Mouse (Mus musculus) midbrain, postnatal 0 days (tissue): ENCODE measurements around the gene Rtn4rl2. TPM values are rescaled to one million over a fixed set of nuclear protein-coding genes. Genes with fewer than 3 reads are reported as not detected.

Source experiments
- ATAC-seq: fragments of 200-750 bp; cut with Nextera tagmentation; 2 replicates; pipeline ENCODE4 v1.8.0; 2017; ENCODE audit warnings: moderate number of reproducible peaks, mild to moderate bottlenecking, moderate TSS enrichment, moderate library complexity; ENCODE audit not compliant: low FRiP score
- DNase-seq: peaks from one replicate; pipeline ENCODE4 v3.0.0-alpha.2; 2015; ENCODE audit warnings: low spot score
- H3K27ac ChIP-seq: fragments of 300-500 bp; sonication (generic); 2 replicates; pipeline ENCODE4 v1.5.1; 2014; ENCODE audit warnings: low read depth, mild to moderate bottlenecking, low read length, mixed read lengths
- H3K27me3 ChIP-seq: fragments of 300-500 bp; sonication (generic); 2 replicates; pipeline ENCODE4 v1.6.1; 2014; ENCODE audit warnings: low read length, control low read depth, mixed read lengths; ENCODE audit not compliant: insufficient read depth
- H3K36me3 ChIP-seq: fragments of 300-500 bp; sonication (generic); 2 replicates; pipeline ENCODE4 v1.6.1; 2014; ENCODE audit warnings: low read length, control low read depth, mixed read lengths; ENCODE audit not compliant: insufficient read depth
- H3K4me1 ChIP-seq: fragments of 300-500 bp; sonication (generic); 2 replicates; pipeline ENCODE4 v1.6.1; 2014; ENCODE audit warnings: mild to moderate bottlenecking, control low read depth, antibody characterized with exemption, low read length, mixed read lengths; ENCODE audit not compliant: insufficient read depth
- H3K4me2 ChIP-seq: fragments of 300-500 bp; sonication (generic); 2 replicates; pipeline ENCODE4 v1.6.1; 2014; ENCODE audit warnings: low read depth, mild to moderate bottlenecking, low read length, mixed read lengths; ENCODE audit not compliant: poor library complexity, severe bottlenecking
- H3K4me3 ChIP-seq: fragments of 300-500 bp; sonication (generic); 2 replicates; pipeline ENCODE4 v1.5.1; 2014; ENCODE audit warnings: low read depth, mild to moderate bottlenecking, low read length, moderate library complexity
- H3K9ac ChIP-seq: fragments of 300-500 bp; sonication (generic); replicated peaks from 2 replicates; pipeline ENCODE4 v1.6.1; 2014; ENCODE audit warnings: mild to moderate bottlenecking, low read length, moderate library complexity, mixed read lengths; ENCODE audit not compliant: poor library complexity, severe bottlenecking
- H3K9me3 ChIP-seq: fragments of 300-500 bp; sonication (generic); 2 replicates; pipeline ENCODE4 v1.6.1; 2016; ENCODE audit warnings: low read length, control low read depth
- CTCF ChIP-seq: IDR thresholded peaks from 2 replicates; pipeline ENCODE4 v1.5.1; 2016; ENCODE audit warnings: antibody characterized with exemption, mild to moderate bottlenecking
- WGBS: fragments of 180-500 bp; shearing (Covaris S2); extraction: QIAGEN DNeasy Blood & Tissue Kit; methylation state at CpG from one replicate; pipeline ENCODE4 v1.1.7; 2014; 5-methylcytosine and 5-hydroxymethylcytosine counted together
- polyA plus RNA-seq: library from polyadenylated mRNA; unstranded; fragments of >200 nt; fragmentation: Nextera tagmentation; extraction: Ambion mirVana; gene quantifications from 2 replicates; pipeline ENCODE4 v1.2.1, GENCODE M21; 2015
- total RNA-seq: library from RNA; depleted of rRNA; stranded (reverse); fragments of >200 nt; gene quantifications from 2 replicates; pipeline ENCODE4 v1.2.3, GENCODE M21; 2014

The Rtn4rl2 gene
- total and polyA plus RNA-seq, 2 experiments from 2014 or later = 6.5 to 11.4 TPM

GRCm38 (mm10) chr2:84845226-84845625, 41.3 kb downstream of the Rtn4rl2 start:
- Histone ChIP-seq H3K9me3 (no peaks in the 10 kb centered on the region), H3K9ac (no peak overlapping the region), H3K4me2 (no peak overlapping the region), H3K4me1 (peaks cover 4% of the 10 kb centered on the region; the same call in 1 of the 2 replicates), H3K27ac (no peak overlapping the region), H3K27me3 (peaks cover 12% of the 10 kb centered on the region; the same call in 1 of the 2 replicates), H3K36me3 (no peaks in the 10 kb centered on the region), H3K4me3 (no peak overlapping the region)
- DNase-seq (no peak), ATAC-seq (no peak)
- no peak for TF ChIP-seq CTCF
- WGBS = 80% methylated on average over 1 of the region's 1 CpGs

- Histone ChIP-seq H3K9ac (no peak overlapping the region), H3K27ac (no peak overlapping the region), H3K27me3 (peaks cover 24% of the 10 kb centered on the region), H3K4me2 (no peak overlapping the region), H3K4me1 (peaks cover 11% of the 10 kb centered on the region), H3K4me3 (no peak overlapping the region), H3K36me3 (no peaks in the 10 kb centered on the region), H3K9me3 (no peaks in the 10 kb centered on the region)
- ATAC-seq (no peak), DNase-seq (no peak)
- 89% methylated on average over 6 of the region's 6 CpGs for WGBS
- TF ChIP-seq CTCF = no peak
These were observed 42.9 kb downstream of the Rtn4rl2 start for GRCm38 (mm10) chr2:84843654-84844053.

GRCm38 (mm10) chr2:84841905-84842304, 44.6 kb downstream of the Rtn4rl2 start:
- H3K9me3 ChIP-seq = no peaks in the 10 kb centered on the region
- H3K4me3 ChIP-seq = no peak overlapping the region
- ATAC-seq (no peak), DNase-seq (no peak)
- no peak for TF ChIP-seq CTCF
- H3K27ac ChIP-seq = no peak overlapping the region
- H3K9ac ChIP-seq = no peak overlapping the region
- no peaks in the 10 kb centered on the region for H3K36me3 ChIP-seq
- no peak overlapping the region for H3K4me2 ChIP-seq
- H3K27me3 ChIP-seq = peaks cover 37% of the 10 kb centered on the region
- peaks cover 11% of the 10 kb centered on the region for H3K4me1 ChIP-seq

GRCm38 (mm10) chr2:84840748-84841563, 45.6 kb downstream of the Rtn4rl2 start:
- Histone ChIP-seq H3K4me2 (peak overlapping the region; percentile 99), H3K4me3 (peak overlapping the region; percentile 51), H3K36me3 (no peaks in the 10 kb centered on the region), H3K9ac (peak overlapping the region; percentile 29), H3K4me1 (peaks cover 11% of the 10 kb centered on the region), H3K27me3 (peaks cover 38% of the 10 kb centered on the region), H3K27ac (no peak overlapping the region), H3K9me3 (no peaks in the 10 kb centered on the region)
- no peak; the same call in 1 of the 2 replicates for ATAC-seq
- no peak for DNase-seq
- WGBS = 10% methylated on average over 17 of the region's 17 CpGs
- no peak for TF ChIP-seq CTCF

- Histone ChIP-seq H3K4me1 (peaks cover 11% of the 10 kb centered on the region), H3K9me3 (no peaks in the 10 kb centered on the region), H3K4me2 (peak overlapping the region; percentile 99), H3K9ac (peak overlapping the region; percentile 33), H3K4me3 (peak overlapping the region; percentile 51), H3K36me3 (no peaks in the 10 kb centered on the region), H3K27ac (no peak overlapping the region), H3K27me3 (peaks cover 38% of the 10 kb centered on the region)
- ATAC-seq (peak; percentile 71), DNase-seq (peak; percentile 51)
- no peak for TF ChIP-seq CTCF
- WGBS = under 1% methylated on average over 54 of the region's 54 CpGs
These were observed 46.3 kb downstream of the Rtn4rl2 start for GRCm38 (mm10) chr2:84840016-84840747.
